Mouse (Mus musculus): ENCODE results near the gene Fam208b. TPM values are rescaled to one million over a fixed set of nuclear protein-coding genes. Genes with fewer than 3 reads are reported as not detected.
A peak's percentile ranks its signal among the peaks of the same experiment; 100 is the strongest.

The Fam208b gene
- total and polyA plus RNA-seq, 3 experiments = 12.5 to 28.1 (median 26.4) TPM

GRCm38 (mm10) chr13:3544925-3545324 lies 66.0 kb downstream of the Fam208b start:
- in situ Hi-C loops (cut with MboI; ENCODE audit: low pct_ligation_motif_present, low pct_unique_long_range_greater_than_20kb, low sequenced_read_pairs) = loop anchor here (10.0 to 25.0 kb wide), 2 partner anchors 50 to 133 kb away; no protein-coding TSS in a partner anchor
- H3K4me1 ChIP-seq (ENCODE audit: control insufficient read depth in 1 of 2, insufficient read depth in 2 of 2) = peaks cover 0 to 60% of the 10 kb centered on the region in 2 experiments; a peak in 3 of 4 replicates

GRCm38 (mm10) chr13:3544077-3544874 lies 66.6 kb downstream of the Fam208b start:
- peaks cover 95% of the 10 kb centered on the region for H3K79me2 ChIP-seq (replicated peaks; ENCODE audit: control insufficient read depth, extremely low read depth, insufficient read depth, poor library complexity, severe bottlenecking)
- no peak overlapping the region for H3K4me2 ChIP-seq (ENCODE audit: insufficient read depth, low read depth, poor library complexity, severe bottlenecking)
- H3K27ac ChIP-seq (ENCODE audit: insufficient read depth, low read depth) = no peak overlapping the region
- H3K9me3 ChIP-seq (replicated peaks; ENCODE audit: low read length) = no peaks in the 10 kb centered on the region
- peaks cover 0 to 62% of the 10 kb centered on the region in 2 experiments; a peak in 3 of 4 replicates for H3K4me1 ChIP-seq (ENCODE audit: control insufficient read depth in 1 of 2, insufficient read depth in 2 of 2)
- DNase-seq (ENCODE audit: extremely low read depth) = no peak
- dilution Hi-C loops (cut with MboI; ENCODE audit: extremely low pct_ligation_motif_present, extremely low pct_unique_long_range_greater_than_20kb, low sequenced_read_pairs) = no loop called here
- H3K36me3 ChIP-seq (replicated peaks in 1 of 2; ENCODE audit: control insufficient read depth in 1 of 2, insufficient read depth in 1 of 2, low read length in 1 of 2) = peaks cover 9 to 54% of the 10 kb centered on the region in 2 experiments
- no peaks in the 10 kb centered on the region for H3K27me3 ChIP-seq (replicated peaks)
- no peak overlapping the region for H3K9ac ChIP-seq (ENCODE audit: insufficient read depth, low read depth)
- in situ Hi-C loops (cut with MboI; ENCODE audit: low pct_ligation_motif_present, low pct_unique_long_range_greater_than_20kb, low sequenced_read_pairs) = loop anchor here (10.0 to 25.0 kb wide), 2 partner anchors 51 to 132 kb away; no protein-coding TSS in a partner anchor
- TF ChIP-seq USF1 (IDR thresholded peaks at IDR 0.05; ENCODE audit: low read depth, low read length) (no peak), CTCF (conservative IDR thresholded peaks at IDR 0.05 in 1 of 2, IDR thresholded peaks at IDR 0.05 in 1 of 2; ENCODE audit: low read depth in 2 of 2, low read length in 2 of 2) (0 out of 4 replicates have a peak, but pooled peaks of 1 of the 2 experiments have one; percentile 7)
- no peak overlapping the region for H3K4me3 ChIP-seq (replicated peaks in 1 of 3; ENCODE audit: low read depth in 2 of 3, low read length in 2 of 3, poor library complexity in 1 of 3)

More at GRCm38 (mm10) chr13:3544925-3545324, 66.0 kb downstream of the Fam208b start:
- Histone ChIP-seq H3K27me3 (replicated peaks) (no peaks in the 10 kb centered on the region), H3K9ac (ENCODE audit: insufficient read depth, low read depth) (no peak overlapping the region), H3K36me3 (replicated peaks in 1 of 2; ENCODE audit: control insufficient read depth in 1 of 2, insufficient read depth in 1 of 2, low read length in 1 of 2) (peaks cover 9 to 59% of the 10 kb centered on the region in 2 experiments), H3K4me2 (ENCODE audit: insufficient read depth, low read depth, poor library complexity, severe bottlenecking) (no peak overlapping the region), H3K4me3 (replicated peaks in 1 of 3; ENCODE audit: low read depth in 2 of 3, low read length in 2 of 3, poor library complexity in 1 of 3) (no peak overlapping the region), H3K27ac (ENCODE audit: insufficient read depth, low read depth) (no peak overlapping the region), H3K79me2 (replicated peaks; ENCODE audit: control insufficient read depth, extremely low read depth, insufficient read depth, poor library complexity, severe bottlenecking) (peaks cover 90% of the 10 kb centered on the region), H3K9me3 (replicated peaks; ENCODE audit: low read length) (no peaks in the 10 kb centered on the region)
- DNase-seq (ENCODE audit: extremely low read depth) = no peak
- dilution Hi-C loops (cut with MboI; ENCODE audit: extremely low pct_ligation_motif_present, extremely low pct_unique_long_range_greater_than_20kb, low sequenced_read_pairs) = no loop called here
- no peak for TF ChIP-seq ZNF384 (IDR thresholded peaks at IDR 0.05; ENCODE audit: low read depth, low read length)
- TF ChIP-seq BHLHE40 (IDR thresholded peaks at IDR 0.05; ENCODE audit: low read depth, low read length) = peak; percentile 39

GRCm38 (mm10) chr13:3541159-3541782 lies 69.6 kb downstream of the Fam208b start:
- H3K36me3 ChIP-seq (replicated peaks in 1 of 2; ENCODE audit: control insufficient read depth in 1 of 2, insufficient read depth in 1 of 2, low read length in 1 of 2) = peaks cover 0 to 27% of the 10 kb centered on the region in 2 experiments
- dilution Hi-C loops (cut with MboI; ENCODE audit: extremely low pct_ligation_motif_present, extremely low pct_unique_long_range_greater_than_20kb, low sequenced_read_pairs) = no loop called here
- peaks cover 4% of the 10 kb centered on the region for H3K9me3 ChIP-seq (replicated peaks; ENCODE audit: low read length)
- H3K79me2 ChIP-seq (replicated peaks; ENCODE audit: control insufficient read depth, extremely low read depth, insufficient read depth, poor library complexity, severe bottlenecking) = peaks cover 78% of the 10 kb centered on the region
- H3K27me3 ChIP-seq (replicated peaks) = no peaks in the 10 kb centered on the region
- DNase-seq (ENCODE audit: extremely low read depth) = peak; percentile 66
- TF ChIP-seq ZNF384 (IDR thresholded peaks at IDR 0.05; ENCODE audit: low read depth, low read length) = peak; percentile 69
- TF ChIP-seq EP300 (IDR thresholded peaks at IDR 0.05; ENCODE audit: low read length) = peak; percentile 38
- TF ChIP-seq USF2 (conservative IDR thresholded peaks at IDR 0.05; ENCODE audit: low read depth, low read length) = no peak
- TF ChIP-seq SIN3A (IDR thresholded peaks at IDR 0.05; ENCODE audit: low read length) = peak; percentile 51; the same call in 1 of the 2 replicates
- no peak for TF ChIP-seq KAT2A (IDR thresholded peaks at IDR 0.05; ENCODE audit: insufficient replicate concordance, low read length)
- TF ChIP-seq ZC3H11A (IDR thresholded peaks at IDR 0.05; ENCODE audit: low read depth, low read length) = no peak
- no peak for TF ChIP-seq NRF1 (IDR thresholded peaks at IDR 0.05; ENCODE audit: low read depth, low read length)
- TF ChIP-seq SMC3 (IDR thresholded peaks at IDR 0.05; ENCODE audit: low read depth, low read length) = no peak
- TF ChIP-seq MAFK (IDR thresholded peaks at IDR 0.05; ENCODE audit: insufficient replicate concordance, low read length) = no peak
- peak; percentile 53; the same call in 1 of the 2 replicates for TF ChIP-seq IRF4 (IDR thresholded peaks at IDR 0.05; ENCODE audit: low read depth, low read length)
- TF ChIP-seq POLR2A (IDR thresholded peaks at IDR 0.05; ENCODE audit: low read depth, low read length) = no peak
- no peak for TF ChIP-seq UBTF (IDR thresholded peaks at IDR 0.05; ENCODE audit: low read depth, low read length)
- TF ChIP-seq MAZ (IDR thresholded peaks at IDR 0.05; ENCODE audit: low read depth, low read length) = 0 out of 2 replicates have a peak, but pooled peaks have one; percentile 34
- no peak for TF ChIP-seq JUND (conservative IDR thresholded peaks at IDR 0.05; ENCODE audit: low read depth, low read length)
- H3K4me1 ChIP-seq (ENCODE audit: control insufficient read depth in 1 of 2, insufficient read depth in 2 of 2) = peaks cover 0 to 64% of the 10 kb centered on the region in 2 experiments; a peak in 3 of 4 replicates
- no peak overlapping the region for H3K4me3 ChIP-seq (replicated peaks in 1 of 3; ENCODE audit: low read depth in 2 of 3, low read length in 2 of 3, poor library complexity in 1 of 3)
- peak overlapping the region; percentile 91 for H3K4me2 ChIP-seq (ENCODE audit: insufficient read depth, low read depth, poor library complexity, severe bottlenecking)
- no peak overlapping the region for H3K27ac ChIP-seq (ENCODE audit: insufficient read depth, low read depth)
- 0 out of 2 replicates have a peak overlapping the region, but pooled peaks have one; percentile 51 for H3K9ac ChIP-seq (ENCODE audit: insufficient read depth, low read depth)
- in situ Hi-C loops (cut with MboI; ENCODE audit: low pct_ligation_motif_present, low pct_unique_long_range_greater_than_20kb, low sequenced_read_pairs) = loop anchor here (10.0 to 25.0 kb wide), 2 partner anchors 54 to 129 kb away; no protein-coding TSS in a partner anchor

All from CH12.LX (cell line).